Mouse (Mus musculus): ENCODE data around the gene Crebl2.

The Crebl2 gene

DNA sequence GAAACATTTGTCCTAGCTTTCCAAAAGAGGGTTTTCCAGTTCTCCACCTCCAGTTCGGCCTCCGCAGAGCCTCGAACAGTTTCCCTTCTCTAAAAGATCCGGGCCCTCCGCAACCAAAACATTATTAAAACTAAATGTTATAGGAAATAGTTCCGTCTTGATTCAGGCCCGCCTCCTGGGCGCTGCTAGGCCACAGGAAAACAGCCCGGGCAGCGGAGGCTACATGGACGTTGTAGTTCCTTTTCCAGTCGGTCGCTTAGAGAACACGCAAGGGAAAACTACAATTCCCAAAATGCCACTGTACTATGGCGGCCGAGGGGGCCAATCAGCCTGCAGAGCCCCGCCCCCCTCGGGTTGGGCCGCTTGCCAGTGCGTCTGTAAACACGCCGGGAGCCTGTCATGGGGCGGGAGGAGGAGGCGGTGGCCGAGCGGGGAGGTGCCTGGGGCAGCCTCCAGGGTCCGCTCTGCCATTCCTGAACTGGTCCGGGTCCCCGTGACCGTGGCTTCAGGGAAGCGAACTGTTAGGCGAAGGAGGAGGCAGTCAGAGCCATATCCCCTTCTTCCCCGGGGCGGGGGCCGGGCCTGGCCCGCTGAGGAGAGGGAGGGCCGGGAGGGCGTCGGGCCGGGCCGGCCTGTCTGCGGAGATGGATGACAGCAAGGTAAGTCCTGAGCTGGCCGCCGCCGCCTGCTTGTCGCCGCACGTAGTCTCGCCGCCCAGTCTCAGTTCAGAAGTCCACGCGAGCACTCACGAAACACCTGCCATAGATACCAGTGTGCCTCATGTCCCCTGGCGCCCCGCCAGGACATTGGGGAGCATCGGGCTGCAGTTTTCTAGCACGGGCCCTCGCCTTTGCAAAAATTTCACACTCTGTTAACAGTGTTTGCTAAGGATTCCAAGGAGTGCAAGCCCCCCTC lies at the start of gene Crebl2:
Gene Crebl2, plus strand, starts transcription at position 369 of the 915 bp plus-strand sequence.
- peak; percentile 99 for DNase-seq (ENCODE audit: low read depth, low spot score)

GRCm38 (mm10) chr6:134781494-134781913 lies 48.5 kb upstream of the Crebl2 start:
- DNase-seq (ENCODE audit: low read depth, low spot score) = peak; percentile 58

DNA sequence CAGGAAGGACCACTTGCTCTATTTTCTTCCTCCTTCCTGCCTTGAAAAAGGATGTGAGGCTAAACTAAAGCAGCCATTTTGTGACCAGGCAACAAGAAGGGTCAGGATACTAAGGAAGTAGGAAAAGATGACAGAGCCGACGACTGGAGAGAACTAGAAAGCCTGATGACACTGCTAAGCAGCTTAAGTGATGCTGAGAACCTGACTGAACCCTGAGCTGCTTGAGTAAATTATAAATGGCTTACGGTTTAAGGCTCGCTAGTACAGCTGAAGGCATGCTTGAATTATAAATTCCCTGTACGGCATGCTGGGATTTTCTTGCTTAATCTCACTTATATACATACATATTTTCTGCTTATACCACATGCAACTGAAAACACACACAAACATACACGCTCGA lies 47.1 kb upstream of the Crebl2 start:
- no peak for DNase-seq (ENCODE audit: low read depth, low spot score)

GRCm38 (mm10) chr6:134786426-134786825 lies 43.5 kb upstream of the Crebl2 start:
- no peak for DNase-seq (ENCODE audit: low read depth, low spot score)

- DNase-seq (ENCODE audit: low read depth, low spot score) = no peak
Observed at GRCm38 (mm10) chr6:134789100-134789499, 40.9 kb upstream of the Crebl2 start.

- DNase-seq (ENCODE audit: low read depth, low spot score) = peak; percentile 68
Observed at GRCm38 (mm10) chr6:134791251-134792118, 38.5 kb upstream of the Crebl2 start.

DNA sequence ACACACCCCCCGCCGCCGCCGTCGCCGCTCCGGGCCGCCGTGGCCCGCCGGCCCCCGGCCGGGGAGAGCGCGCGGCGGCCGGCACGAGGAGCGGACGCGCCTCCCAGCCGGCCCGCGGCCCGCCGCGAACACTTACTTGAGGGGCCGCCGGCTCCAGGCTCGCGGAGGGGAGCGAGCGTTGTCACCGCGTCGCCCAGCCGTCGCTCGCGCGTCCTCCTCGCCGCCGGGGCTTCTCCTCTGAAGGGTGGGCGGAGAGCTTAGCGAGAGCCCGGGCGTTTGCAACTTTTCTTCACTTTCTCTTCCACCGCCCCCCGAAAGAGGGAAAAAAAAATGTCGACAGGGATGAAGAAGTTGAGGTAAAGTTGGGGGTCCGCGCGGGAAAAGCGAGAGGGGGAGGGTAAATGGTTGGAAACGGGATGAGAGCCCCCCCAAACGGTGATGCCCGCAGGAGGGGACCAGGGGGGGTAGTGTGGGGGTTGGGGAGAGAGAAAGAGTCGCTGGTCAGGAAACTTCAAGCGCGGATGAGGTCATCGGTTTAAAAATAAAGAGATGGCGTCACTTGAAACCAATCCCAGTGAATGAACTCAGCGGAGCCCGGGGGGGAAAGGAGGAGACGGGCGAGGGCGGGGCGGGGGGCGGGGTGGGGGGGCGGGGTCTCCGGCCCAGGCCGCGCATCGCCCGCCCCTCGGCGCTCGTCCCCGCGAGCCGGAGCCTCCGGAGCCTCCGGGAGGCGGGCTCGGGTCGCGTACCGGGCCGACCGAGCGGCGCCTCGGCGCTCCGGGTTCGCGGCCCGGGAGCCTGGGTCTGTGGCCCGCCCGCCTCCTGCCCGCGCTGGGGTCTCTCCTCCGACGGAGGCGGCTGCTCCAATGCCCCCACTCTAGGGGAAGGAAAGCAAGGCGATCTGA lies 37.6 kb upstream of the Crebl2 start, which contains the start of gene Dusp16:
Gene Dusp16, minus strand, starts transcription at position 485 of the 905 bp plus-strand sequence.
- peak; percentile 95 for DNase-seq (ENCODE audit: low read depth, low spot score)

DNA sequence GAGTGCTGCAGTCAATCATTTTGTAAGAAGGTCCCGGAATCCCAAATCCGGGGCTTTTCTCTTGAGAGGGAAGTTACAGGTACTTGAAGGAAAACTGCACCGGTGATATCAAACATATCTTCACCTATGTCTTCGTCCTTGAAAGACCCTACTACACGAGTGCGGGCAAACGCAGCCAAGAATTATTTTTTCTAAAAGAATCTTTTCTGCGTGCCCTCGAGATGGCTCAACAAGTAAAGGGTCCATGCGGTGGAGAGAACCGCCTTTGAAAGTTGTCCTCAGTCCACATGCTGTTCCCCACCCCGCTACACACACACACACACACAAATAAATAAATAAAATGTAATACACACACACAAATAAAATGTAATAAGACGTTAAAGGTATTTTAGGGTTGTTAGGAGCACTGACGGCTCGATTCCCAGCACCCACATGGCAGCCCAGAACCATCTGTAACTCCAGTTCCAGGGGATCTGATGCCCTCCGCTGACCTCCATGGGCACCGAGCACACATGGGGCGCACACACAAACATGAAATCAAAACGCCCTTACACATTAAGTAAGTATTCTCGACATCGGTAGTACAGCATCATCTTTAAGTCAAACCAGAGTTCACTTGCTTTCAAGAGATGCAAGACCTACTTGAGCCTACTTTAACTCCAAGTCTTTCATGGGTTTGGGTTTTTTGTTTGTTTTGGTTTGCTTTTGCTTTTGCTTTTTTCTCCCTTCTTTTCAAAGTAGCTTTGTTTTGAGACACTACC lies 36.7 kb upstream of the Crebl2 start:
- no peak for DNase-seq (ENCODE audit: low read depth, low spot score)

DNA sequence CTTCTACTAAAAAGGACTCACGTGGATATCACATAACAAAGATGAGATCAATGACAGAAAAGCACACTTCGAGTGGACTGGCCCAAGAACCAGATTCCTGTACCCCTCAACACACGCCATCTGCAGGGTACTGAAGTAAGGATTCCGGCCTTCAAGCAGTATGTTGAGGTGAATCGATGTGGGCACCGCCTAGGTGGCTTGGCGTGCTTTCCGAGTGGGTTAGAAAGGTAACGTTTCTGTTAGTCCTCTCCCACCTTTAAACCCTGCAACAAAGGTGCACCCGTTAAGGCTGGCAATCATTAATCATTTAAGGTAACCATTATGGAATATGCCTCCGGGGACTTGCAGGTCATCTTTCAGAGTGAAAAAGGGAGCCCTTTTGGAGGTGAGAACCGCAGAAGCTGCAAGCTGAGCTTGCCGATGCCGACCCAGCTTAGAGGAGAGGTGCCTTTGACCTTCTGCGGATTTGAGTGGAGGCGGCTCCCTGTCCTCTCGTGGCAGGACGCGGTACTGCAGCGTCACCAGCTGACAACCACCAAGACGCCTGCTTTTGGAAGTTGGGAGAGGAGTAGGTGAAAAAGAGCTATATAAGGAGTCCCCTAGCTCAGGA lies 35.9 kb upstream of the Crebl2 start:
- peak; percentile 89 for DNase-seq (ENCODE audit: low read depth, low spot score)

- no peak for DNase-seq (ENCODE audit: low read depth, low spot score)
Observed at GRCm38 (mm10) chr6:134796297-134796696, 33.7 kb upstream of the Crebl2 start.

GRCm38 (mm10) chr6:134801483-134801882 lies 28.5 kb upstream of the Crebl2 start:
- DNase-seq (ENCODE audit: low read depth, low spot score) = no peak

DNA sequence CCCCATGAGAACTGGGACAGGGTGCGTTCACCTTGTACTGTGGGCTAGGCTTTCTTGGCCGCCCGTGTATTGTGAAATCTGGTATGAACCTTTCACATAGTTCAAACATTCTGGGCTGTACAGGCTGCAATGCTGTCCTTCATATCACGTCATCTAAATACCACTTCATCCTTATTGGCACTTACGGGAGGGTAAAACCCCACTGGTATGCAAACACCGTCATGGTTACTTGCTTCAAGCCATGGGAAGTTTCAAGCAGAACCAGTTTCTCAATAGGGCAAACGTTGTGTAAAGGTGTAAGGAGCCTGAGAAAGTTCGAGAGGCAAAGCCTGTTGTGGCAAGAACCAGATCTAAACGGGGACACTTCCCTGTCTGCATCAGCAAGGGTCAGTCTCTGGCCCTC lies 27.3 kb upstream of the Crebl2 start:
- DNase-seq (ENCODE audit: low read depth, low spot score) = no peak

GRCm38 (mm10) chr6:134804736-134805277 lies 25.1 kb upstream of the Crebl2 start:
- peak; percentile 77 for DNase-seq (ENCODE audit: low read depth, low spot score)

- DNase-seq (ENCODE audit: low read depth, low spot score) = no peak
Observed at GRCm38 (mm10) chr6:134806130-134806529, 23.8 kb upstream of the Crebl2 start.

DNA sequence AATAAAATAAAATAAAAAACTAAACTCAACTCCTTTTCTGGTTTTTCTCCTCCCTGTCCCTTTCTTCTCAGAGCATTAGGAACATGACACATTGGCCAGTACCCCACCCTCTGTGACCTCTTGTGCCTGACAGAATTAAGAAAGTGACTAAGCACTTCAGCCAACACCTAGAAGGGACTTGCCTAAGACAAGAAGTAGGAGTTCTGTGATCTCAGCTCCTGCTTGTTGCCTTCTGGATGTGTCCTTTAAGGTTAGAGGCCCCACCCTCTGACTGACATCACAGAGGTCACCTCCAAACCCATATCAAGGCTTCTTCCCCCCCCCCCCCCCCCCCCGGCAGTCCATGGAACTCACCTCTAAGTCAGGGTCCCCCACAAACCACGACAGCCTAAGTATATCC lies 22.9 kb upstream of the Crebl2 start:
- peak; percentile 39 for DNase-seq (ENCODE audit: low read depth, low spot score)

GRCm38 (mm10) chr6:134807794-134808193 lies 22.2 kb upstream of the Crebl2 start:
- no peak for DNase-seq (ENCODE audit: low read depth, low spot score)

DNA sequence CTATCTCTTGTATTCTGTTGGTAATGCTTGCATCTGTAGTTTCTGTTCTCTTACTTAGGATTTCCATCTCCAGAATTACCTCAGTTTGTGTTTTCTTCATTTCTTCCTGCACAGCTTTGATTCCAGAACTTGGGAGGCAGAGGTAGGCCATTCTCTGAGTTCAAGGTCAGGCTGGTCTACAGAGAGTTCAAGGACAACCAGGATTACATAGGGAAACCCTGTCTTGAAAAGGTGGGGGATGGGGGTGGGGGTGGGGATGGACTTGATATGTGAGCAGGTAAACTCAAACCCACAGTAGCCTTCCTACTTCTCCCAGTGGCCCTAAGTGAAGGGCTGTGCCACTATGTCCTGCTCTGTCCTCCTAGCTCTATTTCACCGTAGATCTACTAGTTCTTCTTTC lies 16.9 kb upstream of the Crebl2 start:
- DNase-seq (ENCODE audit: low read depth, low spot score) = peak; percentile 60

DNA sequence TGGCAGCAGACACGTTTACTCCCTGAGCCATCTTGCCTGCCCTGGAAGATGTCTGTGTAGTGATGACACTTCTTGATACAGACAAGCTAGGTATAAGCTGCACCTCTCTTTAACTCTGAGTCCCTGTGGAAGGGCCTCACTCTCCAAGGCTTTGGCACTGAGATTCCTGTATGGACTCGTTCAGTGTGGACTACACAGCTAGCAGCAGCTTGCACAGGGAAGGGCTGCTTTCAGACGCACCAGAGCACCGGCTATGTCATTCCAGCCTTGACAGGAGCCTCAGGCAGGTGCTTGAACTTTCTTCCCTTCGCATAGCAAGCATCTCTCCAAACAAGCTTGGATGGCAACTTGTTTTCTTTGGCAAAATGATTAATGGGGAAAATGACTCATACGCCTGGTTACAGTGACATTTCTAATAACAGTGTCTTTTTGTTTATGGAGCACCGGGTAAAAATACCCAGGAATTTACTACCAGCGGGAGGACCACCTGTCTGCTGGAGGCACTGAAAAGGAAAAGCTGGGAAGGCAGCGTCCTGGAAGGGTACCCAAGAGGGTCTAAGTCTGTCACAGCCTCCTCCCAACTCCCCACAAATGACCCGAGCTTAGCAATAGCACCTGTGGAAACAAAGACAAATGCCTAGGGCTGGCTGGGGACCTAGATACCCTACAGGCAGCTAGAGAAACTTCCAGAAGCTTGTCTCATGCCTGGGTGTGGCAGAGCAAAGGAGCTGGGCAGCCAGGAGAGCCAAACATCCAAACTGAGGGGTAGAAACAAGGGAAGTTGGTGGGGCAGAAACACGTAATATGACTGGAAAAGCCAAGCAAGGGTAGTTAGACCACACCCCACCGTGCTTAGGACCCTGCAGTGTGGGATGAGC lies 12.7 kb upstream of the Crebl2 start:
- DNase-seq (ENCODE audit: low read depth, low spot score) = no peak

- DNase-seq (ENCODE audit: low read depth, low spot score) = no peak
Observed at GRCm38 (mm10) chr6:134819741-134820140, 10.2 kb upstream of the Crebl2 start.
